Mouse (Mus musculus) limb, embryonic 12.5 days (tissue): ENCODE results near the gene Slfnl1. TPM values are rescaled to one million over a fixed set of nuclear protein-coding genes. Genes with fewer than 3 reads are reported as not detected.

Source experiments
- ATAC-seq: fragments of 200-750 bp; cut with Nextera tagmentation; 2 replicates; pipeline ENCODE4 v1.8.0; 2017; ENCODE audit warnings: low read depth, moderate TSS enrichment; ENCODE audit not compliant: insufficient number of reproducible peaks, insufficient read depth, low FRiP score, low TSS enrichment
- H3K27ac ChIP-seq: fragments of 300-500 bp; sonication (generic); 2 replicates; pipeline ENCODE4 v1.5.1; 2016; ENCODE audit warnings: mild to moderate bottlenecking, moderate library complexity
- H3K27me3 ChIP-seq: fragments of 300-500 bp; sonication (generic); 2 replicates; pipeline ENCODE4 v1.6.1; 2016; ENCODE audit warnings: mild to moderate bottlenecking, moderate library complexity
- H3K36me3 ChIP-seq: fragments of 300-500 bp; sonication (generic); 2 replicates; pipeline ENCODE4 v1.6.1; 2016; ENCODE audit warnings: mild to moderate bottlenecking, moderate library complexity
- H3K4me1 ChIP-seq: fragments of 300-500 bp; sonication (generic); replicated peaks from 2 replicates; pipeline ENCODE4 v1.6.1; 2016
- H3K4me2 ChIP-seq: fragments of 300-500 bp; sonication (generic); 2 replicates; pipeline ENCODE4 v1.6.1; 2016; ENCODE audit warnings: mild to moderate bottlenecking, moderate library complexity
- H3K4me3 ChIP-seq: fragments of 300-500 bp; sonication (generic); replicated peaks from 2 replicates; pipeline ENCODE4 v1.5.1; 2016; ENCODE audit warnings: mild to moderate bottlenecking
- H3K9ac ChIP-seq: fragments of 300-500 bp; sonication (generic); replicated peaks from 2 replicates; pipeline ENCODE4 v1.6.1; 2016; ENCODE audit warnings: mild to moderate bottlenecking, moderate library complexity
- H3K9me3 ChIP-seq: fragments of 300-500 bp; sonication (generic); 2 replicates; pipeline ENCODE4 v1.6.1; 2016; ENCODE audit warnings: mild to moderate bottlenecking, moderate library complexity
- WGBS: fragments of 180-500 bp; shearing (Covaris S2); methylation state at CpG from one replicate; pipeline ENCODE4 v1.1.7; 2016; 5-methylcytosine and 5-hydroxymethylcytosine counted together
- polyA plus RNA-seq: library from polyadenylated mRNA; unstranded; fragments of >200 nt; fragmentation: Nextera tagmentation; extraction: Ambion mirVana; gene quantifications from 2 replicates; pipeline ENCODE4 v1.2.1, GENCODE M21; 2016

Slfnl1 gene
- polyA plus RNA-seq: not detected in 2 replicates

DNA sequence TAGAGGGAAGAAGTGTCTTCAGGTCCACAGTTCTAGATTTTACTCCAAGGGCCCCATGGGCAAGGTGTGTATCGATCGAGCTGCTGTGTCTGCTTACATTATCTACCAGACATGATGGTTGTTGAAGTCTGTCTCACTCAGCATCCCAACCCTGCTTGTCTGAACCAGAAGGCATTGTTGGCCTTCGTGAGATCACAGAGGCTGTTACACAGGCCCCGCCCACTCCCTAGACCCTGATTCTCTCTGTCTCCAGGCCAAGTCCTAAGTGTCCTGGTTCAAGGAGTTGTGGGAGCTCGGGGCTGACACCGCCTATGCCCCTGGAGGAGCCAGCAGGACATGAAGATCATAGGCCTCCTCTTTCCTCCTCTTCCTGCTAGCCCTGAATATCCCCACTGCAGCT lies at the start of gene Slfnl1:
Gene Slfnl1, plus strand, starts transcription at position 246 of the 400 bp plus-strand sequence.
- no peak within 1 kb of the TSS for H3K9ac ChIP-seq
- no peaks in the 10 kb centered on the region for H3K27me3 ChIP-seq
- H3K27ac ChIP-seq: no peak within 1 kb of the TSS
- no peaks in the 10 kb centered on the region for H3K4me1 ChIP-seq
- no peak within 1 kb of the TSS for H3K4me2 ChIP-seq
- 84% methylated on average over 6 of the region's 6 CpGs for WGBS
- peaks cover 66% of the 10 kb centered on the region for H3K36me3 ChIP-seq
- no peak within 1 kb of the TSS for H3K4me3 ChIP-seq
- no peaks in the 10 kb centered on the region for H3K9me3 ChIP-seq
- ATAC-seq: no peak

DNA sequence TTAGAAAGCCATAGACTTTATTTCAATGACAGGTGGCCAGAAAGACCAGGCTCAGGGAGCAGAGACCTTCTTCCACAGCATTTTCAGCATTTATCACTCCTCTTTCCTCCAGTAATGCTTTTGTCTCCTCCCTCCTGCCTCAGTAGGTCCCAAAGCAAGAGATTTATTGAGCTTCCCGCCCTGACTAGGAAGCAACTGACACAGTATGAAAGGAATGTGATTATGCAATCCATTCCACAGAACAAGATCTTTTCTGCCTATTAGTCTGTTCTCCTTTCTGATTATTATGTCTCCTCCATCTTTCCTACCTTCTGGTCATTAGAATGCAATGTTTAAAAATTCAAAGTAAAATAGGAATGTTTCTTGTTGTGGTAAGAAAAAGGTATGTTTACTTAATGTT lies 44.3 kb upstream of the Slfnl1 start:
- H3K27ac ChIP-seq: no peak overlapping the region
- H3K4me3 ChIP-seq: no peak overlapping the region
- H3K27me3 ChIP-seq: no peaks in the 10 kb centered on the region
- H3K4me2 ChIP-seq: no peak overlapping the region
- H3K9ac ChIP-seq: no peak overlapping the region
- no peaks in the 10 kb centered on the region for H3K9me3 ChIP-seq
- no peaks in the 10 kb centered on the region for H3K4me1 ChIP-seq
- WGBS: 50% methylated on average over 1 of the region's 1 CpGs
- no peak for ATAC-seq
- peaks cover 22% of the 10 kb centered on the region for H3K36me3 ChIP-seq

DNA sequence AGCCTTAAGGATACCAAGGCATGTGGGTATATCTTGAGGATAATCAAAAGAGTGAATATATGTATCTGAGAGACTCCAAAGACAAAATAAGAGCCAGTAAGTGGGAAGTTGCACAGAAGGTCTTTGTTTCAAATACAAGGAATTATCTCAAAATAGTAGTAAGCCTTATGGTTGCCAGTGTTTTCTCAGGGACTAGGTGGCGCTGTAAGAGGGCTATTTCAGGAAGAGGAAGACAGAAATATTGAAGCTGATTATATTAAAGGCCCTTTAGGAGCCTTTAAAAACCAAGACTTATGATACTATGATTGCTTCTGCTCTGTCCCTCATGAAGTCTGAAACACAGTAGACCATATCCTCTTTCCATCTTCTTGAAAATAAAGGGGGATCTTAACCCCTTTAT lies 25.1 kb upstream of the Slfnl1 start:
- H3K4me1 ChIP-seq: no peaks in the 10 kb centered on the region
- no peak overlapping the region for H3K4me3 ChIP-seq
- H3K27me3 ChIP-seq: no peaks in the 10 kb centered on the region
- 95% methylated on average over 1 of the region's 1 CpGs for WGBS
- H3K4me2 ChIP-seq: no peak overlapping the region
- peaks cover 60% of the 10 kb centered on the region for H3K36me3 ChIP-seq
- H3K9me3 ChIP-seq: peaks cover 3% of the 10 kb centered on the region; the same call in 1 of the 2 replicates
- no peak for ATAC-seq
- no peak overlapping the region for H3K9ac ChIP-seq
- no peak overlapping the region for H3K27ac ChIP-seq

DNA sequence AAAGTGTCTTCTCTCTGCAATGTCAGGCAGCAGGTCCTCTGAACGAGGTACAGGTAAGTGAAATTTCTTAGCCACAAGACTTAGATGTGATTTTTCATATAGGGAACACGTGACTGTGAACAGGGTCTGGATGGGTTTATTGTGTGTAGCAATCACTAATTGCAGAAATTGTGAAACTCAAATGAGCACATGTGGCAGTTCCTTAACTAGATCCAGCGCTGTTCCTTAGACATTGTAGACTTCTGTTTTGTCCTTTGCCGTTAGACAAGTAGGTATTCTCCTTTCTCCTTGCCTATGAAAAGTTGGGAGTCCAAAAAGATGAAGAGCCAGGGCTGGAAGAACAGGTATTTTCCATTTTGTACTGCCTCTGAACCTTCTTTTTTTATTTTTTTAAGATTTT lies 20.8 kb upstream of the Slfnl1 start:
- no peaks in the 10 kb centered on the region for H3K4me1 ChIP-seq
- 92% methylated on average over 4 of the region's 4 CpGs for WGBS
- H3K9ac ChIP-seq: no peak overlapping the region
- H3K9me3 ChIP-seq: peaks cover 3% of the 10 kb centered on the region; the same call in 1 of the 2 replicates
- ATAC-seq: no peak
- H3K4me3 ChIP-seq: no peak overlapping the region
- H3K4me2 ChIP-seq: no peak overlapping the region
- H3K27me3 ChIP-seq: no peaks in the 10 kb centered on the region
- peaks cover 64% of the 10 kb centered on the region for H3K36me3 ChIP-seq
- H3K27ac ChIP-seq: no peak overlapping the region

DNA sequence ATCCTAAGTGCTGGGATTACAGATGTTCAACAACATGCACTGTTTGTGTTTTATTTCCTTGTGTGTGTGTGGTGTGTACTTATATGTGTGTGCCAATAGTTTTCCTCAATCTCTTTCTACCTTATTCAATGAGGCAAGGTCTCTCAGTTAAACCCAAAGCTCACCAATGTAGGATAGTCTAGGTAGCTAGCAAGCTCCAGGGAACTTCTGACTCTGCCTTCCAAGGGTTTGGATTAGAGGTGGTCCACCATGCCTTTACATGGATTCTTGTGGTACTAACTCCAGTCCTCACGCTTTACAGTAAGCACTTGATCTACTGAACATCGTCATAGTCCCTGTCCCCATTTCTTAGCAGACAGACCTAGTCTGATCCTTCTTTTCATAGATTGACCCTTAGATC lies 17.7 kb upstream of the Slfnl1 start:
- Histone ChIP-seq H3K4me3 (no peak overlapping the region), H3K9ac (no peak overlapping the region), H3K27ac (no peak overlapping the region), H3K4me1 (no peaks in the 10 kb centered on the region), H3K9me3 (peaks cover 2% of the 10 kb centered on the region; the same call in 1 of the 2 replicates), H3K27me3 (no peaks in the 10 kb centered on the region), H3K4me2 (no peak overlapping the region), H3K36me3 (peaks cover 62% of the 10 kb centered on the region)
- ATAC-seq: no peak
- WGBS: 93% methylated on average over 2 of the region's 2 CpGs

DNA sequence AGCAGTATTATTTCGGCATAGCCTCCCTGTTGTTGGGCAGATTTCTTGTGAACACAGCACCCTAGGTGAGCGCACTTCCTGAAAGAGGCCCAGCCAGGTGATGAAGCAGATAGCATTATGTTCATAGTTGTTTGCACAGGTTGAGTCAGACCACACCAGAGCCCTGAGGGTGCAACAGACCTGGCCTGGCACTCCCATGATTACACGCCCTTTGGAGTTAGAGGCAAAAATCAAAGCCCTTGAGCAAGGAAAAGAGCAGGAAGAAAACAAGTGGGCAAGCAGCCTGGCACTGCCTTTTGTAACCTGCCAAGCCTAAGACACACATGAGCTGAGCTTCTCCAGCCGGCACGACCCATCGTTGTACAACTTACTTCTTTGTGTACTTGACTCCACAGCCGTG lies 15.5 kb upstream of the Slfnl1 start:
- no peak overlapping the region for H3K27ac ChIP-seq
- no peaks in the 10 kb centered on the region for H3K9me3 ChIP-seq

DNA sequence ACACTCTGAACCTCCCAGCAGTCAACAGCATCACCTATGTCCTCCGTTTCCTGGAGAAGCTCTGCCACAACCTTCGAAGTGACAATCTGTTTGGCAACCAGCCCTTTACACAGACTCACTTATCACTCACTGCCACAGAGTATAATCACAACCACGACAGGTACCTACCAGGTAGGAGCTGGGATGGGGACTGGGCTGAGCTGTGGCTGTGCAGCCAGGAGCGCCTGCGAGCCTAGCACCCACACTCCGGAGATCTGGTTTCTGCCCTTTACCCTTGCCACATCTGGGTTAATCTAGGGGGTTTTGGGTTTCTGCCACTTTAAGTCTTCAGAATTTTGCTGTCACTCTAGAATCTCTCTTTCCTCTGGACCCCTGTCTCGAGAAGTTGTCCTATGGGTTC lies 15.1 kb upstream of the Slfnl1 start:
- no peak overlapping the region for H3K27ac ChIP-seq
- H3K27me3 ChIP-seq: no peaks in the 10 kb centered on the region
- no peak overlapping the region for H3K9ac ChIP-seq
- 88% methylated on average over 7 of the region's 7 CpGs for WGBS
- H3K4me2 ChIP-seq: no peak overlapping the region
- ATAC-seq: no peak
- no peaks in the 10 kb centered on the region for H3K9me3 ChIP-seq
- H3K4me3 ChIP-seq: no peak overlapping the region
- peaks cover 68% of the 10 kb centered on the region for H3K36me3 ChIP-seq
- no peaks in the 10 kb centered on the region for H3K4me1 ChIP-seq

More for the DNA sequence above, 15.5 kb upstream of the Slfnl1 start:
- Histone ChIP-seq H3K9ac (no peak overlapping the region), H3K36me3 (peaks cover 67% of the 10 kb centered on the region), H3K4me1 (no peaks in the 10 kb centered on the region), H3K27me3 (no peaks in the 10 kb centered on the region), H3K4me2 (no peak overlapping the region), H3K4me3 (no peak overlapping the region)
- no peak for ATAC-seq
- 92% methylated on average over 7 of the region's 7 CpGs for WGBS

DNA sequence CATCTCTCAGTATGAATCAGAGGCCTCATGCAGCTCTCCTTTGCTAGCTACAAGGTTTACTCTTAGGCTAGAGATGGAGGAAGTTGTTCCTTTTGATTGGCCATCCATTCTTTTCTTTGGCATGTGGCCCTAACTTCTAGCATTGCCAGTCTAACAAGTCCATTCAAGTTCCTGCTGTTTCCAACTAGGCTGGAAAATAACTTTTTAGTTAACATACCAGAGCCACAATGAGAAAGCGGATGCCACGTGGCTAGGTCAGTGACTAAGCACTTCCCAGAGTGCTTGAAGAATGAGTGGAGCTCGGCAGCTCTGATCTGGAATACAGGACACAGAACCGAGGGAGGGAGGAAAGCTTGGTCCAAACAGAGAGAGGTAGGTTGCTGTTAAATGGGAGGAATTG lies 14.7 kb upstream of the Slfnl1 start:
- no peaks in the 10 kb centered on the region for H3K9me3 ChIP-seq
- no peak overlapping the region for H3K9ac ChIP-seq
- WGBS: 87% methylated on average over 4 of the region's 4 CpGs
- H3K4me2 ChIP-seq: no peak overlapping the region
- H3K27me3 ChIP-seq: no peaks in the 10 kb centered on the region
- peaks cover 71% of the 10 kb centered on the region for H3K36me3 ChIP-seq
- no peak overlapping the region for H3K4me3 ChIP-seq
- no peak overlapping the region for H3K27ac ChIP-seq
- ATAC-seq: no peak
- H3K4me1 ChIP-seq: no peaks in the 10 kb centered on the region

DNA sequence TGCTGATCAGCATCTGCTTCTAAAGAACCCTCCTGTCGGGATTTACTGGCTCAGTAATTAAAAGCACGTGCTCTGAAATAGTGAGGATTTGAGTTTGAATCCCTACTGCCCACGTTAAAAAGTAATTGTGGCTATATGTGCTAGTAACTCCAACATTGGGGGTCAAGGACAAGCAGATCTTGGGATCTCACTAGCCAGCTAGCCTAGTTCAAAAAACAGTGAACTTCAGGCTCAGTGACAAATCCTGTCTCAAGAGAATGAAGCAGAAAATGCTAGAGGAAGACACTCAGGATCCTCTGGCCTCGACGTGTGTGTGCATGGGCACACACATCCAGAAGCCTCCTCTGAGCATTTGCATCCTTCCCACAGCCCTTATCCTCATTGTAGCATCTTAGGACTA lies 10.3 kb upstream of the Slfnl1 start:
- Histone ChIP-seq H3K4me2 (no peak overlapping the region), H3K4me3 (no peak overlapping the region), H3K4me1 (no peaks in the 10 kb centered on the region), H3K9me3 (no peaks in the 10 kb centered on the region), H3K36me3 (peaks cover 93% of the 10 kb centered on the region), H3K27me3 (no peaks in the 10 kb centered on the region), H3K27ac (no peak overlapping the region), H3K9ac (no peak overlapping the region)
- ATAC-seq: no peak
- WGBS: 59% methylated on average over 5 of the region's 5 CpGs

DNA sequence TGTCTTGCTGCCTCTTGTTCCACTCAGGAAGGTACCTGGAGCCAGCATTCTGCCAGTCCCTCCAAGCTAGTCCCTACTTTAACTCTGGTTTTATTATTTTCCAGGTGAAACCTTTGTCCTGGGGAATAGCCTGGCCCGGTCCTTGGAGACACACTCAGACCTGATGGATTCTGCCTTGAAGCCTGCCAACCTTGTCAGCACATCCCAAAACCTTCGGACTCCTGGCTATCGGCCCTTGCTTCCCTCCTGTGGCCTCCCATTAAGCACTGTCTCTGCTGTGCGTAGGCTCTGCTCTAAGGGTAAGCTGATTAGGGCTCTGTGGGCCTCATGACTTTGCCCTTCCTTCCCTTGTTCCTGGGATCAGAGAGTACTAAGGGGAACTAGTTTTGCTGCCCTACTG lies 9.7 kb upstream of the Slfnl1 start:
- H3K27me3 ChIP-seq: no peaks in the 10 kb centered on the region
- H3K36me3 ChIP-seq: peaks cover 89% of the 10 kb centered on the region
- no peak for ATAC-seq
- H3K4me1 ChIP-seq: no peaks in the 10 kb centered on the region
- 96% methylated on average over 4 of the region's 4 CpGs for WGBS
- H3K4me2 ChIP-seq: no peak overlapping the region
- no peak overlapping the region for H3K27ac ChIP-seq
- H3K9me3 ChIP-seq: no peaks in the 10 kb centered on the region
- no peak overlapping the region for H3K9ac ChIP-seq
- H3K4me3 ChIP-seq: no peak overlapping the region

DNA sequence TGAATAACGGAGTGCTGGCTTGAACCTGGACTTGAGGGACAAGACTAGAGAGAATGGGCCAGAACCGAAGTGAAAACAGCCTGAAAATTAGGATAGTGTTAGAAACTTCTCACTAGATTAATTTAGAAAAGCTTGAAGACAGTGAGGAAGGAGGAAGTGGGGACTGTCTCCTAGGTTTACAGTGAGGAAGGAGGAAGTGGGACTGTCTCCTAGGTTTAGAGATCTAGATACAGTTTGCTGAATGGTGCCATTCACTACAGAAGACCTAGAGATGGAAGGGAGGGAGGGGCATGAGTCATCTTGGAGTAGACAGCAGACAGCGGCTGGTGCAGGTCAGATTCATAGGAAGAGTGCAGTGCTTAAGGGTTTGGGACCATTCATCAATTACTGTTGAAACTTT lies 8.9 kb upstream of the Slfnl1 start:
- H3K27ac ChIP-seq: no peak overlapping the region
- no peaks in the 10 kb centered on the region for H3K27me3 ChIP-seq
- ATAC-seq: no peak
- no peak overlapping the region for H3K4me2 ChIP-seq
- peaks cover 87% of the 10 kb centered on the region for H3K36me3 ChIP-seq
- H3K9me3 ChIP-seq: no peaks in the 10 kb centered on the region
- H3K4me3 ChIP-seq: no peak overlapping the region
- no peak overlapping the region for H3K9ac ChIP-seq
- no peaks in the 10 kb centered on the region for H3K4me1 ChIP-seq
- WGBS: 96% methylated on average over 3 of the region's 3 CpGs

DNA sequence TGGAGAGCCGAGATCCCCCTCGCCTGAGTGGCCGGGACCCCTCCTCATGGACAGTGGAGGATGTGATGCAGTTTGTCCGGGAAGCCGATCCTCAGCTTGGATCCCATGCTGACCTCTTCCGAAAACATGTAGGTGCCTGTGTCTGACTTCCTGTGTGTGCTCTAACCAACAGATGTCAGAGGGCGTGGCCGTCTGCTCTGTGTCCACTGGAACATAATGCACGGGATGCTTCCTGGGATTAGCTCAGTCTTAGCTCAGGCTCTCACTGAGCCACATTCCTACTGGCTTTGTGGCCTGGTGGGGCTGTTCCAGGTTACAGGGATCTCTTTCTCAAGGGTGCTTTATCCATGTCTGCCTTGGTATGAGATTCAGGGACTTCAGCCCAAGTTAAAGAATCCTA lies 3.9 kb upstream of the Slfnl1 start:
- H3K9ac ChIP-seq: no peak overlapping the region
- no peaks in the 10 kb centered on the region for H3K9me3 ChIP-seq
- 83% methylated on average over 9 of the region's 9 CpGs for WGBS
- H3K4me1 ChIP-seq: no peaks in the 10 kb centered on the region
- H3K36me3 ChIP-seq: peaks cover 87% of the 10 kb centered on the region
- no peaks in the 10 kb centered on the region for H3K27me3 ChIP-seq
- H3K27ac ChIP-seq: no peak overlapping the region
- H3K4me3 ChIP-seq: no peak overlapping the region
- no peak for ATAC-seq
- no peak overlapping the region for H3K4me2 ChIP-seq
